Mouse (Mus musculus) limb, embryonic 12.5 days (tissue): ENCODE data around the gene Alox5. TPM values are rescaled to one million over a fixed set of nuclear protein-coding genes. Genes with fewer than 3 reads are reported as not detected.

ENCODE experiments used
- ATAC-seq: fragments of 200-750 bp; cut with Nextera tagmentation; 2 replicates; pipeline ENCODE4 v1.8.0; 2017; ENCODE audit warnings: low read depth, moderate TSS enrichment; ENCODE audit not compliant: insufficient number of reproducible peaks, insufficient read depth, low FRiP score, low TSS enrichment
- H3K27ac ChIP-seq: fragments of 300-500 bp; sonication (generic); 2 replicates; pipeline ENCODE4 v1.5.1; 2016; ENCODE audit warnings: mild to moderate bottlenecking, moderate library complexity
- H3K27me3 ChIP-seq: fragments of 300-500 bp; sonication (generic); 2 replicates; pipeline ENCODE4 v1.6.1; 2016; ENCODE audit warnings: mild to moderate bottlenecking, moderate library complexity
- H3K36me3 ChIP-seq: fragments of 300-500 bp; sonication (generic); 2 replicates; pipeline ENCODE4 v1.6.1; 2016; ENCODE audit warnings: mild to moderate bottlenecking, moderate library complexity
- H3K4me1 ChIP-seq: fragments of 300-500 bp; sonication (generic); replicated peaks from 2 replicates; pipeline ENCODE4 v1.6.1; 2016
- H3K4me2 ChIP-seq: fragments of 300-500 bp; sonication (generic); 2 replicates; pipeline ENCODE4 v1.6.1; 2016; ENCODE audit warnings: mild to moderate bottlenecking, moderate library complexity
- H3K4me3 ChIP-seq: fragments of 300-500 bp; sonication (generic); replicated peaks from 2 replicates; pipeline ENCODE4 v1.5.1; 2016; ENCODE audit warnings: mild to moderate bottlenecking
- H3K9ac ChIP-seq: fragments of 300-500 bp; sonication (generic); replicated peaks from 2 replicates; pipeline ENCODE4 v1.6.1; 2016; ENCODE audit warnings: mild to moderate bottlenecking, moderate library complexity
- H3K9me3 ChIP-seq: fragments of 300-500 bp; sonication (generic); 2 replicates; pipeline ENCODE4 v1.6.1; 2016; ENCODE audit warnings: mild to moderate bottlenecking, moderate library complexity
- WGBS: fragments of 180-500 bp; shearing (Covaris S2); methylation state at CpG from one replicate; pipeline ENCODE4 v1.1.7; 2016; 5-methylcytosine and 5-hydroxymethylcytosine counted together
- polyA plus RNA-seq: library from polyadenylated mRNA; unstranded; fragments of >200 nt; fragmentation: Nextera tagmentation; extraction: Ambion mirVana; gene quantifications from 2 replicates; pipeline ENCODE4 v1.2.1, GENCODE M21; 2016

The Alox5 gene
- polyA plus RNA-seq, 1 experiment from 2014 or later = 0.59 TPM

DNA sequence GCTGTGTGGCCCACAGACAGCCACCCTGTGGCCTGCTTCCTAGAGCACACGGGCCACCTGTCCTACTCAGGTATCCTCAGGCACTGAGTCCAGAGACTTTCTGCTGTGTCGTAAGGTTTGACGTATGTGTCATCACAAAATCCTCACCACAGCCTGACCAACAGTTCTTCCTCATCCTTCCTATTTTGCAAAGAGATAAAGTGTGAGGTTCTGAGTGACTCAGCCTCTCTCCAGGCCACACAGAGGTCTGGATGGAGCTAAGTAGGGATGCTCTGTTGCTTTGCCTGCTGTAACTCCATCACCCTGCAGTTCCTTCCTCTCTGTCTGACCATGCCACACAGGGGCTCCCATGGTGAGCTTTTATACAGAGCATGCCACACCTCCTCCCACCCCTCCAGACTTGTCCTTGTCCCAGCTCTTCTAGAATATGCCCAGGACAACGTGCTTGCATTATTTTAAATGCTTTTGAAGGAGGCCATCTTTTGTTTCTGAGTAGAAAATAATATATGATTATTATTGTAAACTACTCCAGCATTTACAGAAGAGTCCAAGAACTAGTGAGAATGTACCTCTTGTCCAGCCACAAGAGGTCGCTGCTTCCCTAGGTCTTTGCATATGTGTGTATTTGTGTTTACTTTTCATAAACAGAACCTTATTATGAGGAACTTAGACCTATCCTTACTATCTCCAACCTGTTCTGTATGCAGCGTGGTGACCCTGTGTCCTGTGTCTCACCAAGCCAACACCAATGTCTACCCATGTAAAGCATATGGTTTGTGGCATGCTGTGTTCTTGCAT lies 43.3 kb downstream of the Alox5 start:
- Histone ChIP-seq H3K36me3 (no peaks in the 10 kb centered on the region), H3K27me3 (no peaks in the 10 kb centered on the region), H3K9ac (no peak overlapping the region), H3K4me1 (no peaks in the 10 kb centered on the region), H3K9me3 (no peaks in the 10 kb centered on the region), H3K27ac (no peak overlapping the region), H3K4me2 (no peak overlapping the region), H3K4me3 (no peak overlapping the region)
- no peak for ATAC-seq
- 63% methylated on average over 6 of the region's 6 CpGs for WGBS

- Histone ChIP-seq H3K4me2 (no peak overlapping the region), H3K36me3 (no peaks in the 10 kb centered on the region), H3K4me1 (no peaks in the 10 kb centered on the region), H3K9me3 (no peaks in the 10 kb centered on the region), H3K27ac (no peak overlapping the region), H3K4me3 (no peak overlapping the region), H3K9ac (no peak overlapping the region), H3K27me3 (no peaks in the 10 kb centered on the region)
- 90% methylated on average over 6 of the region's 6 CpGs for WGBS
- ATAC-seq = no peak
These were observed 44.9 kb downstream of the Alox5 start for GRCm38 (mm10) chr6:116416000-116416552.

GRCm38 (mm10) chr6:116415126-116415676 lies 45.8 kb downstream of the Alox5 start:
- Histone ChIP-seq H3K4me2 (no peak overlapping the region), H3K27ac (no peak overlapping the region), H3K36me3 (peaks cover 6% of the 10 kb centered on the region), H3K4me3 (no peak overlapping the region), H3K27me3 (no peaks in the 10 kb centered on the region), H3K9me3 (no peaks in the 10 kb centered on the region), H3K9ac (no peak overlapping the region), H3K4me1 (no peaks in the 10 kb centered on the region)
- ATAC-seq = no peak
- WGBS = 89% methylated on average over 12 of the region's 12 CpGs

- no peak overlapping the region for H3K4me3 ChIP-seq
- no peaks in the 10 kb centered on the region for H3K4me1 ChIP-seq
- no peaks in the 10 kb centered on the region for H3K27me3 ChIP-seq
- WGBS = 92% methylated on average over 14 of the region's 14 CpGs
- no peak overlapping the region for H3K4me2 ChIP-seq
- H3K36me3 ChIP-seq = peaks cover 13% of the 10 kb centered on the region
- H3K9me3 ChIP-seq = no peaks in the 10 kb centered on the region
- no peak overlapping the region for H3K27ac ChIP-seq
- no peak for ATAC-seq
- no peak overlapping the region for H3K9ac ChIP-seq
These were observed 48.2 kb downstream of the Alox5 start for GRCm38 (mm10) chr6:116412546-116413325.

DNA sequence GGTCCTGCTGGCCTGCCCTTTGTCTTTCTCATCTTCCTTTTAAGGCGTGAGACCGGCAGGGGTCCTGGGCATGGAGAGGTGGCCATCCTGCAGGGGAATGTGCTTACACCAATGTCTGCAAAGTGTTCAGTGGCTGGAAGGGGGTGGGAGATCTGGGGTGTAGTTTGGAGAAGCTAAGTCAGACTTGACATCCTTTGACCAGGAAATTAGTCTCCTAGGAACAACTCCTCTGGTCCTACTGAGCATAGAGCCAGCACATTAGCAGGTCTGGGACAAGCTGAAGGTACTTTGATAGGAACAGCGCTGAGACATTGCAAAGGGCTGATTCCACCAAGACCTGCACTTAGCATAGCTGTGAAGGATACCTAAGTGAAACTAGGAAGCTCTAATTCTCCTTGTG lies 49.3 kb downstream of the Alox5 start:
- H3K27ac ChIP-seq = no peak overlapping the region

DNA sequence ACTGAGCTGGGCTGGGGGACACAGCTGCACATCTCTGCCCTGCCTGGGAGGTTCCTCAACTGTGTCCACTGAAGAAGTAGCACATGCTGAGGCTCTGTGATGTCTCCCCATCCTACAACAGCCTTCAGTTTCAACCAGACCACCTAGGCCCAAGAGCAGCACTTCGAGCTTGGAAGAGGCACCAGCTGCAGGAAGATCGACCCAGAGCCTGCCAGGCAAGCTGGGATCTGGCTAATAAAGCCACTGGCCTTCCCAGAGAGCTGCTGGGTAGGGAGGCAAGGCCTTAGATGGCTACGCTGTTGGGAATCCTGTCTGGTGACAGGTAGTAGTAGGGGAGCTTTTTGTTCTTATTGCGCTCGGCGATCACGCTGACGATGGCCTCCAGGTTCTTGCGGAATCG lies 50.5 kb downstream of the Alox5 start:
- Histone ChIP-seq H3K9me3 (no peaks in the 10 kb centered on the region), H3K4me2 (no peak overlapping the region), H3K27ac (no peak overlapping the region), H3K4me3 (no peak overlapping the region), H3K27me3 (no peaks in the 10 kb centered on the region), H3K9ac (no peak overlapping the region), H3K36me3 (peaks cover 25% of the 10 kb centered on the region), H3K4me1 (no peaks in the 10 kb centered on the region)
- no peak for ATAC-seq
- WGBS = 95% methylated on average over 10 of the region's 10 CpGs

More for the DNA sequence above, 49.3 kb downstream of the Alox5 start:
- Histone ChIP-seq H3K9me3 (no peaks in the 10 kb centered on the region), H3K27me3 (no peaks in the 10 kb centered on the region), H3K4me3 (no peak overlapping the region), H3K4me1 (no peaks in the 10 kb centered on the region), H3K4me2 (no peak overlapping the region), H3K36me3 (peaks cover 13% of the 10 kb centered on the region), H3K9ac (no peak overlapping the region)
- WGBS = 84% methylated on average over 3 of the region's 3 CpGs
- no peak for ATAC-seq

GRCm38 (mm10) chr6:116407956-116408657 lies 52.9 kb downstream of the Alox5 start:
- H3K9ac ChIP-seq = no peak overlapping the region
- peaks cover 35% of the 10 kb centered on the region for H3K36me3 ChIP-seq
- no peak for ATAC-seq
- no peaks in the 10 kb centered on the region for H3K4me1 ChIP-seq
- no peak overlapping the region for H3K27ac ChIP-seq
- H3K27me3 ChIP-seq = no peaks in the 10 kb centered on the region
- no peak overlapping the region for H3K4me2 ChIP-seq
- H3K9me3 ChIP-seq = no peaks in the 10 kb centered on the region
- WGBS = 65% methylated on average over 6 of the region's 6 CpGs
- H3K4me3 ChIP-seq = no peak overlapping the region

DNA sequence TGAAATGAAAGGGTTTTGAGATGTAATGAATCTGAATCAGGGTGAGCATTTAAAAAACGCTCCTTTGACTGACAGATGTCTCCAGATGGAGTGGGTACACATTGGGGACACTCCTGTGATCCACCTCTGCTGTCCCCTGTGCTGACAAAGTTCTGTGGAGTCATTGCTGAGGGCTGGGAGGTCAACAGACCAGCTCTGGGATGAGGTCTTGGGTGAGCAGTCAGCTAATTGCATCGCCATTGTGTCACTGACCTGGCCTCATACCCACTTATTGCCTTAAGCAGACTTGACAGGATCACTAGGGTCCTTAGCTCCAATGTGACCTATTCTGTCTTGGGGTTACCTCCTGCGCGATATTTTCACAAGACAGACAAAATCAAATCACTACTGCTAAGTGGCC lies 53.8 kb downstream of the Alox5 start:
- no peak overlapping the region for H3K4me3 ChIP-seq
- peaks cover 36% of the 10 kb centered on the region for H3K36me3 ChIP-seq
- H3K4me2 ChIP-seq = no peak overlapping the region
- H3K9me3 ChIP-seq = no peaks in the 10 kb centered on the region
- no peak overlapping the region for H3K27ac ChIP-seq
- no peak overlapping the region for H3K9ac ChIP-seq
- 95% methylated on average over 4 of the region's 4 CpGs for WGBS
- no peak for ATAC-seq
- no peaks in the 10 kb centered on the region for H3K27me3 ChIP-seq
- H3K4me1 ChIP-seq = no peaks in the 10 kb centered on the region

- Histone ChIP-seq H3K4me3 (no peak overlapping the region), H3K36me3 (peaks cover 36% of the 10 kb centered on the region), H3K27me3 (no peaks in the 10 kb centered on the region), H3K27ac (no peak overlapping the region), H3K4me1 (no peaks in the 10 kb centered on the region), H3K4me2 (no peak overlapping the region), H3K9me3 (no peaks in the 10 kb centered on the region), H3K9ac (no peak overlapping the region)
- ATAC-seq = no peak
- 66% methylated on average over 5 of the region's 5 CpGs for WGBS
These were observed 54.3 kb downstream of the Alox5 start for GRCm38 (mm10) chr6:116406680-116407079.

DNA sequence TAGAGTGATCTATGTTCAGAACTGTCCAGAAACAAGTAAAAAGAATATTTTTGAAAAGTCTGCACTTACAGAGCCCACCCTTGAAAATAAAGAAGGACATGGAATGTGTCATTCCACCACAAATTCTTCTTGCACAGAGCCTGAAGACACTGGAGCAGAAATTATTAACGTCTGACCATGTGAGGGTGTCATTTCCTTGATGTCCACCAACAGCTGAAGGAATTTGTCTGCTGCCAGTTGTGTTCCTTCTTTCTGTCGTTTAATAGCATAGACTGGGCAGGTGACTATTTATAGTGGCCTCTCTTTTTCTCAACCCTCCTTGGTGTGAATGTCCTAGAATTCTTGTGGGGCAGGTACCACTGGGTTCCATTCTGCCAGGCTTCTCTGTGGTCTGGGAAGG lies 54.8 kb downstream of the Alox5 start:
- no peaks in the 10 kb centered on the region for H3K27me3 ChIP-seq
- H3K4me3 ChIP-seq = no peak overlapping the region
- 80% methylated on average over 2 of the region's 2 CpGs for WGBS
- no peak for ATAC-seq
- no peak overlapping the region for H3K27ac ChIP-seq
- no peaks in the 10 kb centered on the region for H3K4me1 ChIP-seq
- no peaks in the 10 kb centered on the region for H3K9me3 ChIP-seq
- no peak overlapping the region for H3K4me2 ChIP-seq
- peaks cover 36% of the 10 kb centered on the region for H3K36me3 ChIP-seq
- no peak overlapping the region for H3K9ac ChIP-seq

DNA sequence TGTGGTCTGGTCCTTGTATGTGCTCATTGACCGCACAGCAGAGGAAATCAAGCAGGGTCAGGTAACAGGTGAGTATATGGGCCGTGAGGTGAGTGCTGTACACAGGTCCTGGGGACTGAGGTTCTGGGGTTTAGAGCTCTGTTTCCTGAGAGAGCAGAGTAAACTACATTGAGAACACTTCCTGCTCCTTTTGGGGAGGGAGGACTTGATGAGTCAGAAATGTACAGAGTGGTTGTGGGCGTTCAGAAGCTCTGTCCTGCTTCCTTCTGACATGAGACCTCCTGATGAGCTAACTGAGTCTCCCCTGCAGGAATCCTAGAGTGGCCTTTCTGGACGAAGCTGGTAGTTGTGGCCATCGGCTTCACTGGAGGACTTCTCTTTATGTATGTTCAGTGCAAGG lies 55.3 kb downstream of the Alox5 start:
- no peak for ATAC-seq
- WGBS = 87% methylated on average over 5 of the region's 5 CpGs
- H3K4me1 ChIP-seq = no peaks in the 10 kb centered on the region
- no peaks in the 10 kb centered on the region for H3K27me3 ChIP-seq
- H3K4me2 ChIP-seq = no peak overlapping the region
- H3K4me3 ChIP-seq = no peak overlapping the region
- no peaks in the 10 kb centered on the region for H3K9me3 ChIP-seq
- H3K27ac ChIP-seq = no peak overlapping the region
- H3K9ac ChIP-seq = no peak overlapping the region
- H3K36me3 ChIP-seq = peaks cover 33% of the 10 kb centered on the region
